Mouse (Mus musculus): Measurements from ENCODE around the gene Rdh16f2. TPM values are rescaled to one million over a fixed set of nuclear protein-coding genes. Genes with fewer than 3 reads are reported as not detected.
"Not testable (repeated sequence)": the region's sequence is repeated elsewhere in the genome, so short reads cannot be mapped to it uniquely, and the experiment has no call there.

The Rdh16f2 gene
- total RNA-seq, 2 experiments from 2014 or later, result not detected

DNA sequence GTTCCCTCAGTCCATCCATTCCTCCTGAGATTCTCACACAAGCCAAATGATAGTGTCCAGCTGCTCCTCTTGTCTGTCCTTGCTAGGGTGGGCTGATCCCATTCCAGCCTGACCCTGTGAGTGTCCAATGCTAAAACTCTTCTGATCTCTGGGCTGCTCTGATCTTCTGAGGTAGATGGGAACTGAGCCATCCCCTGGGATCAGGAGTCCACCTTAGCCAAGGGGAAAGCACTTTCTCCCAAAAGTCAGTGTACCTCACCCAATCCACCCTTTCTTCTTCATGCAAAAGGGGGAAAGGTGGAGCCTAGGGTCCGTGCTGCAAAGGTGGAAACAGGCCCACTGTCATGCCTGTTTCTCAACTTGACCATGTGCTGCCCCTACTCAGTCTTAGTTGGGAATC, 25.2 kb downstream of the Rdh16f2 start:
- DNase-seq, result no peak

DNA sequence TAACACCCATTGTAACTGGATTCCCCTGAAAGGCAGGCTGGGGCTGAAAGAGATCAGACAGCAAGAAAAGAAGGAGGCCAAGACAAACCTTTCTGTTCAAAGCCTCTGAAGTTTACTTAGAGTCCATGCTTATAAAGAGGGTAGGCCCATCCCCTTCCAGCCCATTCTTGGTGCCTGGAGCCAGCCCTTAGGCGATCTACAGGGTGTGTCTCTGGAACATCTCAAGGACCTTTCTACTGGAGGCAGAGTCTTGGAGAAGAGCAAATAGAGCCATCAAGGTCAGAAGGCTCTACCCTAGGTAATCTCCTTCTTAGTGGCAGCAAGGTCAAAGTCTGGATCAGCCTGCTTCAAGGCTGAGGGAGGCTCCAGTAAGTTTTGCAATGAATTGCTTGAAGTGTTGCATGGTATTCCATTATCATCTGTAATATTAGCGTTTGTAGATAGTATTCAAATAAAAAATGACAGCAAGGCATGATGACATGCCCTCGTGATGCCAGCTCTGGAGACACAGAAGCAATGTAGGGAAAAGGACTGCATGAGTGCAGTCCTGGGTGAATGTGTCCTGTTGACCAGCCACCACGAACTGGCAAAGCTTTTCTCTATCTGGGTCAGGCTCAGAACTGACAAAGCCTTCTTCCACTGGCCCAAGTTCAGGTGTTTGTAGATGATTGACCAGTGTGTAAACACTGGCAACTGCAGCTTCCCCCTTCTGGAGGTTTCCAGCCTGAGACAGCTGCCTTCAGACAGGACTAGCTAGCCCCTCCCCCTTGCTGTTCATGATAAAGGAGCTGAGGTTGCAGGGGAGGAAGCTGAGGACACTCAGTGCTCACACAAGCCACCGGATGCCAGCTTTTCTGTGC, 27.1 kb downstream of the Rdh16f2 start:
- DNase-seq, result not testable (repeated sequence)

DNA sequence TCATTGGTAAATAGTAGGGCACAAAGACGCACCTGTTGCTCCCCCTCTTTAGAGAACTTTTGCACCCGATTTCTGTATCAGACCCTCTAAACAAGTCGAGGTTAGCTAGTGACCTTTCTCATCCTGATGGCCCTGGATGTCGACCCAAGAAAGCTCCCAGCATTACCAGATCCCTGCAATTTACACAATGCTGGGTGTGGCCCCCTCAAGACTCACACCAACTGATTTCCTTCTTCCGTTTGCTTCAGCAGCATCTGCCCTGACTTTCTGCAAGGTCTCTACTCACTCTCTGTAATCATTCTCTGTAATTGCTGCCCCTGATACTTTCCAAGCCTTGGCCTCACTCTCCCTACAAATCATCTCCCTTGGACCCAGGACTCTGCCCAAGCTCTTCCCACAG, 30.4 kb downstream of the Rdh16f2 start:
- no peak for DNase-seq

- DNase-seq, result no peak
Observed at GRCm38 (mm10) chr10:127897506-127897905, 31.2 kb downstream of the Rdh16f2 start.

GRCm38 (mm10) chr10:127898218-127898617, 31.9 kb downstream of the Rdh16f2 start, which contains the start of gene Sdr9c7:
Sdr9c7 (plus strand) TSS chr10:127898518.
- no peak for DNase-seq

GRCm38 (mm10) chr10:127899783-127900182, 33.5 kb downstream of the Rdh16f2 start:
- no peak for DNase-seq

- no peak for DNase-seq
Observed at GRCm38 (mm10) chr10:127901751-127902150, 35.5 kb downstream of the Rdh16f2 start.

- no peak for DNase-seq
Observed at GRCm38 (mm10) chr10:127903116-127903515, 36.8 kb downstream of the Rdh16f2 start.

GRCm38 (mm10) chr10:127904718-127905446, 38.6 kb downstream of the Rdh16f2 start:
- peak; percentile 9 for DNase-seq

- DNase-seq, result no peak
Observed at GRCm38 (mm10) chr10:127906138-127906537, 39.9 kb downstream of the Rdh16f2 start.

DNA sequence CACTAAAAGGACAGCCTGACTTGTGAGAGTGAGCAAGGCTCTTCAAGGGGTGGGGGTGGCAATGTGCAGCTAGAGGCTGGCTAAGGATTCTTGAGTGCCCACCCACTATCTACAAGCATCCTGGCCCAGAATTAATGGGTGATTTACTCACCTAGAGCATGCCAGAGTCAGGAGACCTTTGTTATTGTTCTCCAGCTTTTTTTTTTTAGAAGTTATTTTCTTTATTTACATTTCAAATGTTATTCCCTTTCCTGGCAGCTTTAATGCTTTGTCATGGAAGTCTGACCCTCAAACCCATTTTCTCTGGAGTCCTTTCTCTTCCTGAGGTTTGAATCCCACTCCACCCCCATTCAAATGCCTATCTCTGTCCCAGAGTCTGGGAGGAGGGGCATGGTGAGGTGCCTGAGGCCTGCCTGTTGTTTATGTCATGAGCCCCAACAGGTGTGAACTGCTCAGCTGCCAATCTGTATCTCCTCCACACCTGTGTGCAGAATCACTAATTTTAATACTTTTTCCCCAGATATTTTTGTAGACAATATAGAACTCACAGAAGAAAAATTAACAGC, 41.2 kb downstream of the Rdh16f2 start:
- no peak for DNase-seq

DNA sequence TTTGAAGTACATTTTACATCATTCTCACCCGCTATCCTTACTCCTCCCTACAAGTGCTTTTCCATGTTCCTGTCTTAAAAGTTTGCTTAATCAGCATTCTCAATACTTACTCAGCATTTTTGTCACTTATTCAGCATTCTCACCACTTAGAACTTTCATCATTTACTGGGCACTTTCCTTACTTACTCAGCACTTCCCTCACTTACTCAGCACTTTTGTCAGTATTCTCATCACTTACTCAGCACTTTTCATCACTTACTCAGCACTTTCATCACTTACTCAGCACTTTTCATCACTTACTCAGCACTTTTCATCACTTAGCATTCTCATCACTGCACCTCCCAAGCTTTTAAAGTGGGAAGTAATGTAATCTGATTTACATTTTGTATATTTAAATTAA, 49.3 kb downstream of the Rdh16f2 start:
- no peak for DNase-seq

- not testable (repeated sequence) for DNase-seq
Observed at GRCm38 (mm10) chr10:127917183-127917582, 50.9 kb downstream of the Rdh16f2 start.

GRCm38 (mm10) chr10:127917651-127918050, 51.4 kb downstream of the Rdh16f2 start:
- DNase-seq, result no peak

DNA sequence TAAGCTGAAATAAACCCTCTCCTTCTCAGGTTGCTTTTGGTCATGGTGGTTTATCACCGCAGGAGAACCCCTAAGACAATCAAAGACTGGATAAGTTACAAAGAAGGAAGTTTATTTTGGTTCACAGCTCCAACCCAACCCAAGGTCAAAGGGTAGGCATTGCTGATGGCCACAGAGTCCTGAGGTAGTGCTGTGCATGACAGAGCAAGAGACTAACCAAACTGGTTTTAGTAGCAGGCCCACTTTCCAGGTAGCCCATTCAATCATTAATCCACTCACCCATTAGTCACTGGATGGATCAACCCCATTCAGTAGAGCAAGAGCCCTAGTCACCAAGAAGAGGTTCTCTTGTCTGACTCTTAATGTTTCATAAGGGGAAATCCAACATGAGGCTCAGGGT, 56.0 kb downstream of the Rdh16f2 start:
- no peak for DNase-seq

- no peak for DNase-seq
Observed at GRCm38 (mm10) chr10:127923024-127923423, 56.8 kb downstream of the Rdh16f2 start.

DNA sequence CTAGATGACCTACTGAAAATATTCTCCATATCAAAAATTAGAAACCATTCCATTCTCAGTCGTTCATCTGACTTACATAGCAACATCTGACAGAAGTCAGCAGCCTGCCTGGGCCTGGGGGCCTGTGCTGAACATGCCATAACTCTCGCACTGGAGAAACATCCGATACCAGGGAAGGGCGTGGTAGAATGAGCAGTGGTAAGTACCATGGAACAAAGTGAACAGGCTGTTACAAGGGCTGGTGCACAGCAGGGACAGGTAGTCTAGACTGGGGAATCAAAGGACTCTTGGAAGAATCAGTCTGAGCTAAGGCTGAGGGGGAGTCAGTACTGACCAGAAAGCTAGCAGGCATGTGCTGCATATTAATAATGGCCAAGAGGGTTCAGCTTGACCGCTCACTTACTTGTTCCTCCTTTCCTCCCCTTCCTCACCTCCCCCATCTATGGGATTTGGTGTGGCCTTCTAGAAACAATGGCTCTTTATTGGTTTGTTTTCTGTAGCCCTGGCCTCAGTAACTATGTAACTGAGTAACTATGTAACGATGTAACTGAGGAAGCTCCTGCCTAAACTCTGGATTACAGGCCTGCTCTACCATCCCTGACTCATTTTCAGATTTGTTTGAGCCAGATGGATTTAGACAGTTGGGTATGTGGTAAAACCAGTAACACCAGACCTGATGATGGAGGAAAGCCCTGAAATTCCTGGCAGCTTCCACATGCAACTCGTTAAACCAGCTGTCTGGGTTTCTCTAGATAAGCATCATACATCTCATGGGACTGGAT, 58.5 kb downstream of the Rdh16f2 start:
- no peak for DNase-seq

Other genes starting within 250 kb of the Rdh16f2 start
- gene Lrp1, start 245.3 kb upstream of the Rdh16f2 start, total RNA-seq (2021), result 100 to 1,000 TPM; 105 to 132 TPM
- gene Stat6, start 223.5 kb upstream of the Rdh16f2 start, total RNA-seq (2021), result 10 to 100 TPM; 15.8 to 24.4 TPM
- 1 to 10 TPM; 2.8 to 5.3 TPM for gene Nemp1, start 199.6 kb upstream of the Rdh16f2 start, total RNA-seq (2021)
- gene Nab2, start 197.9 kb upstream of the Rdh16f2 start, total RNA-seq (2021), result 10 to 100 TPM in 1 of 2 experiments, 1 to 10 TPM in 1; 7.0 to 13.2 TPM
- gene Myo1a, start 161.3 kb upstream of the Rdh16f2 start, total RNA-seq (2021), result under 1 TPM; 0.21 to 0.54 TPM
- under 1 TPM in 1 of 2 experiments, not detected in 1; 0.38 TPM for gene Tac2, start 142.0 kb upstream of the Rdh16f2 start, total RNA-seq (2021)
- 1 to 10 TPM; 5.9 to 6.0 TPM for gene Zbtb39, start 126.9 kb upstream of the Rdh16f2 start, total RNA-seq (2021)
- gene Gpr182, start 114.7 kb upstream of the Rdh16f2 start, total RNA-seq (2021), result under 1 TPM; 0.38 to 0.47 TPM
- under 1 TPM; 0.09 to 0.11 TPM for gene Rdh1, start 106.8 kb upstream of the Rdh16f2 start, total RNA-seq (2021)
- under 1 TPM in 1 of 2 experiments, not detected in 1; 0.34 TPM for gene Rdh16f1, start 106.7 kb upstream of the Rdh16f2 start, total RNA-seq (2021)
- gene Rdh9, start 90.1 kb upstream of the Rdh16f2 start, total RNA-seq (2021), result under 1 TPM in 1 of 2 experiments, not detected in 1; 0.56 TPM
- gene Rdh16, start 65.3 kb upstream of the Rdh16f2 start, total RNA-seq (2021), result under 1 TPM in 1 of 2 experiments, not detected in 1; 0.09 TPM
- gene Rdh19, start 16.5 kb upstream of the Rdh16f2 start, total RNA-seq (2021), result not detected
- under 1 TPM in 1 of 2 experiments, not detected in 1; 0.23 TPM for gene Rdh7, start 22.3 kb downstream of the Rdh16f2 start, total RNA-seq (2021)
- gene Sdr9c7, start 32.0 kb downstream of the Rdh16f2 start, total RNA-seq (2021), result not detected
- not detected for gene Hsd17b6, start 141.1 kb downstream of the Rdh16f2 start, total RNA-seq (2021)
- gene Prim1, start 148.7 kb downstream of the Rdh16f2 start, total RNA-seq (2021), result 1 to 10 TPM; 5.0 to 6.5 TPM
- gene Naca, start 169.1 kb downstream of the Rdh16f2 start, total RNA-seq (2021), result 100 to 1,000 TPM; 517 to 566 TPM
- gene Ptges3, start 192.5 kb downstream of the Rdh16f2 start, total RNA-seq (2021), result 10 to 100 TPM; 76.1 to 84.5 TPM
- 1,000 to 10,000 TPM; 3,585 to 4,036 TPM for gene Atp5b, start 216.8 kb downstream of the Rdh16f2 start, total RNA-seq (2021)
- 10 to 100 TPM; 16.1 to 22.7 TPM for gene Baz2a, start 225.1 kb downstream of the Rdh16f2 start, total RNA-seq (2021)